Mouse (Mus musculus): Measurements from ENCODE around the gene Mill2. TPM values are rescaled to one million over a fixed set of nuclear protein-coding genes. Genes with fewer than 3 reads are reported as not detected.
"Not testable (repeated sequence)": the region's sequence is repeated elsewhere in the genome, so short reads cannot be mapped to it uniquely, and the experiment has no call there.

Gene Mill2
- polyA plus RNA-seq, 1 experiment from 2014 or later, result 0.31 TPM

DNA sequence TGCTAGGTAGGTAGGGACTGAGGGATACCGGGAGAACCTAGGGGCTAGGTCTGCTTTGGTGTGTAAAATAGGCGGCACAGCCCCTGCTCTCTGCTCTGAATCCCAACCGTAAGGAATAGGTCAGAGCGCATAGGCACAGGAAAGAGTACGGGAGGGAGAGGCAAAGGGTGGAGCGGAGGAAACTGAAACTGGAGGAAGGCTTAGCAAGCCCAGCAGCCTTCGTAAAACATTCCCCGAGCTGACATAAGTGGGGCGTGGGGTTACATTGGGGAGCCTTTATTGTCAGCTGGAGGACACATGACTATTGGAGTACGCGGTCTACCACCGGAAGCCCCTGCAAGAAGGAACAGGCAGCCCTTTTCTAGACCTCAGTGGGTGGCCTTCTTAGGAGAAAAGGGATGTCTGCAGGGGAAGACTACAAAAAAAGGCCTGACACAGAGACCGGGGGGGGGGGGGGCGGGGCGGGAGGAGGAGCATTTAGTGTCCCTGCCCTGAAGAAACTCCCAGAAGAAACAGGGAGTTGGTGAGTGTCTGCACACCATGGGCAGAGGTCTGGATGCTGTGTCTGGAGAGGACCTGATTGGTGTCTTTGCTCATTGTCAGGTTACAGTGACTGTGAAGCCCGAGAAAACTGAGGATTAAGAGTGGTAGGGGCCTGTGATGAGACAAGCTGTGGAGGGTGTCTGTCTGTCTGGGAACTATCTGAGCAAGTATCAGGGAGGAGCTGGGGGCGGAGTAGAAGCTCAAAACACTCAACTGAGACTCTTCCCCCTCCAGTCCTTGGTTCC lies 814 bp downstream of the Mill2 start:
- H3K9me3 ChIP-seq (replicated peaks), result no peaks in the 10 kb centered on the region
- 6% methylated on average over 14 of the region's 17 CpGs for WGBS
- H3K4me3 ChIP-seq, result peak overlapping the region; percentile 49
- peak overlapping the region; percentile 41 for H3K27ac ChIP-seq (ENCODE audit: poor library complexity, severe bottlenecking)
- no peaks in the 10 kb centered on the region for H3K36me3 ChIP-seq
- H3K4me2 ChIP-seq, result peak overlapping the region; percentile 82
- peaks cover 8% of the 10 kb centered on the region for H3K4me1 ChIP-seq (replicated peaks)
- no peaks in the 10 kb centered on the region for H3K27me3 ChIP-seq (replicated peaks)
- H3K9ac ChIP-seq, result peak overlapping the region; percentile 56
- ATAC-seq (ENCODE audit: insufficient number of reproducible peaks, low FRiP score), result peak; percentile 80

DNA sequence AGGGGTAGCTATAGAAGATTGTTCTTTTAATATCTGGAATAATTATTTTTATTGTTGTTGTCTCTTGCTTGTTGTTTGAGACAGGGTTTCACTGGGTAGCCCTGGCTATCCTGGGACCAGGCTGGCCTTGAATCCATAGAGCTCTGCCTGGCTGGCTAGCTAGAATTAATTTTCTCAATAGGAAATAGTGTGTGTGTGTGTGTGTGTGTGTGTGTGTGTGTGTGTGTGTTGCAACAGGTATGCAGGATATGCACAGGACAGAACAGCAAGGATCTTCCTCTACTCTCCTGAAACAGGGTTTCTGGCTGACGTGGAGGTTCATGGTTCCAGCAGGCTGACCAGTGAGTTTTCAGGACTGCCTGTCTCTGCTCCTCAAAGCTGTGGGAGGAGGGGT lies 1.4 kb downstream of the Mill2 start:
- Histone ChIP-seq H3K9me3 (replicated peaks) (no peaks in the 10 kb centered on the region), H3K36me3 (no peaks in the 10 kb centered on the region), H3K9ac (no peak overlapping the region), H3K27me3 (replicated peaks) (no peaks in the 10 kb centered on the region), H3K27ac (ENCODE audit: poor library complexity, severe bottlenecking) (no peak overlapping the region), H3K4me1 (replicated peaks) (peaks cover 8% of the 10 kb centered on the region), H3K4me3 (peak overlapping the region; percentile 49), H3K4me2 (peak overlapping the region; percentile 82)
- ATAC-seq (ENCODE audit: insufficient number of reproducible peaks, low FRiP score), result no peak
- WGBS, result 57% methylated on average over 1 of the region's 1 CpGs

DNA sequence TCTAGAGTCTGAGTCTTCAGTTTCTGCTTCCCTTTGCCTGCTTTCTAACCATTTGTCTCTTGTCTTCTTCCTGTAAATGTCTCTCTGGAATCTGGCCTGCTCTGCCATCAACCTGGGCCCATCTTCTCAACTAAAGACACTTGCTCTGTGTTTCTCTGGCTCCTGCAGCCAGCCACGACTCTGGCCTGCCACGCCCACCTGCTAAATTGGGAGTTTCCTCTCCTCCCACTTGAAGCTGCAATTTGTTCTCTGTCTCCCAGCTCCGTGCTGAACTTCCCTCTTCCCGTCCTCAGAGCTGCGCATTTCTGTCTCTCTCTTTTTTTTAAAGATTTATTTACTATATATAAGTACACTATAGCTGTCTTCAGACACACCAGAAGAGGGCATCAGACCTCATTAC lies 5.0 kb downstream of the Mill2 start:
- Histone ChIP-seq H3K9me3 (replicated peaks) (no peaks in the 10 kb centered on the region), H3K4me2 (no peak overlapping the region), H3K27me3 (replicated peaks) (no peaks in the 10 kb centered on the region), H3K4me3 (no peak overlapping the region), H3K36me3 (no peaks in the 10 kb centered on the region), H3K27ac (ENCODE audit: poor library complexity, severe bottlenecking) (no peak overlapping the region), H3K4me1 (replicated peaks) (peaks cover 7% of the 10 kb centered on the region), H3K9ac (no peak overlapping the region)
- ATAC-seq (ENCODE audit: insufficient number of reproducible peaks, low FRiP score), result no peak
- WGBS, result 34% methylated on average over 5 of the region's 5 CpGs

DNA sequence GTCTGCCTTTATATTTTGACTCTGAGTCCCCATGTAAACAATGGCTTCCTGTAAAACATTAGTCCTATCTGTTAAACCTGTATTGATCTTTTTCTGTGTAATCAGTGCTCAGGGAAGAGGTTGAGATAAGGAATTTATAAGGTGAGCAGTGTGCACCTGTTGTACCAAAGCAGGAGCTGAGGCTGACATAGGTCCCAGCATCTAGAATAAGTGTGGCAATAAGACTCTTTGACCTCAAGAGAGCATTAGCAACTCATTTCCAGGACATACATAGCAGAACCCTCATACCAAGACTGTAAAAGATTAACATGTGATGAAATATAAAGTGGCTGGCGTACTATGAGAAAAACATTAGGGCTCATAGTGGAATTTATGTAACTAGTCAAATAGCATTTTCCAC lies 8.6 kb downstream of the Mill2 start:
- Histone ChIP-seq H3K9ac (no peak overlapping the region), H3K4me3 (no peak overlapping the region), H3K9me3 (replicated peaks) (no peaks in the 10 kb centered on the region), H3K27me3 (replicated peaks) (no peaks in the 10 kb centered on the region), H3K4me2 (no peak overlapping the region), H3K4me1 (replicated peaks) (0 out of 2 replicates have a peak, but pooled peaks cover 3% of the 10 kb centered on the region), H3K36me3 (no peaks in the 10 kb centered on the region), H3K27ac (ENCODE audit: poor library complexity, severe bottlenecking) (no peak overlapping the region)
- 77% methylated on average over 1 of the region's 1 CpGs for WGBS
- ATAC-seq (ENCODE audit: insufficient number of reproducible peaks, low FRiP score), result no peak

DNA sequence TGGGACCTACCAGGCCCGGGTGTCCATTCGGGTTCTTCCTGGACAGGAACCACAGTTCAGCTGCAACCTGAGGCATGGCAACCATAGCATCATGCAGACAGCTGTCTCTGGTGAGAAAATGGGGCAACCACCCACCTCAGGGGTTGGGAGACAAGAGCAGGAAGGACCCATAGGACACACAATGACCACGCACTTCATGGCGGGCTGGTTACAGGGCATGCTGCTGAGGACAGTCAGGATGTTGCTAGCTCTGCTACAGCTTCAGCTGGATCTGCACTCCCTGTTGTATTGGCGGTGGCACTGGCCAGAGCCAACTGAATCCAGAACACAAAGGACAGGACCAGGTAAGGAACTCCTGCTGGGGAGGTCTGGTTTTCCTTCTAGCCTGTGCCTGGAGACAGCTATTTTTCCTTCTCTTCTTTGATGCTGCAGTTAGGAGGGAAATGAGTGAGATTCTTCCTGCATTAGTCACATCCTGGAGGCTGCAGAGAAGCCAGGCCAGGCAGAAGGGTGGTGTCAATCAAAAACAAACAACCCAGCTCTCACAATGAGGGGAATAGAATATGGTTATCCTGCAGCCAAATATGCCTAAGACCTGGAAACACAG lies 18.6 kb downstream of the Mill2 start:
- no peak overlapping the region for H3K4me3 ChIP-seq
- H3K36me3 ChIP-seq, result no peaks in the 10 kb centered on the region
- ATAC-seq (ENCODE audit: insufficient number of reproducible peaks, low FRiP score), result peak; percentile 76; the same call in 1 of the 2 replicates
- 0 out of 2 replicates have a peak, but pooled peaks cover 4% of the 10 kb centered on the region for H3K9me3 ChIP-seq (replicated peaks)
- H3K27ac ChIP-seq (ENCODE audit: poor library complexity, severe bottlenecking), result peak overlapping the region; percentile 80
- peaks cover 9% of the 10 kb centered on the region for H3K4me1 ChIP-seq (replicated peaks)
- H3K9ac ChIP-seq, result no peak overlapping the region
- 53% methylated on average over 5 of the region's 5 CpGs for WGBS
- H3K4me2 ChIP-seq, result no peak overlapping the region
- H3K27me3 ChIP-seq (replicated peaks), result no peaks in the 10 kb centered on the region

DNA sequence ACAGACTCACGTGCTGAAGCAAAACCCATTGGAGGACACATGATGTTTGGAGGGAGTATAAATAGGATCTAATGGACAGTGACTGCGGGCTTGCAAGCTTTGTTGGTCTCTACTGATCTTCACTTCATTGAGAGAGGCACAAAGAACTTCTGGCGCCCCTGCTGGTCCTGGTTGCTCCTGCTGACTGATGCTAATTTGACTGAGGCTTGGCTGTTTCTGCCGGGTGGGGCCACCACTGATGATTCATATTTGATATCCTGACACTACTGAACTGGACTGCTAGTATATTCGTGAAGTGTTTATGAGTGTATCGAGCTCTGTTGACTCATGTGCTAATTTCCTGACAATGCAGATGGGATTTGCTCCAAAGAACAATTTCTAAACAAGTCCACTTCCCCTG lies 23.0 kb downstream of the Mill2 start:
- no peak overlapping the region for H3K4me2 ChIP-seq
- no peaks in the 10 kb centered on the region for H3K36me3 ChIP-seq
- peaks cover 17% of the 10 kb centered on the region for H3K9me3 ChIP-seq (replicated peaks)
- no peak overlapping the region for H3K9ac ChIP-seq
- H3K27ac ChIP-seq (ENCODE audit: poor library complexity, severe bottlenecking), result no peak overlapping the region
- no peak for ATAC-seq (ENCODE audit: insufficient number of reproducible peaks, low FRiP score)
- peaks cover 8% of the 10 kb centered on the region for H3K4me1 ChIP-seq (replicated peaks)
- no peak overlapping the region for H3K4me3 ChIP-seq
- H3K27me3 ChIP-seq (replicated peaks), result no peaks in the 10 kb centered on the region
- WGBS, result 81% methylated on average over 6 of the region's 6 CpGs

DNA sequence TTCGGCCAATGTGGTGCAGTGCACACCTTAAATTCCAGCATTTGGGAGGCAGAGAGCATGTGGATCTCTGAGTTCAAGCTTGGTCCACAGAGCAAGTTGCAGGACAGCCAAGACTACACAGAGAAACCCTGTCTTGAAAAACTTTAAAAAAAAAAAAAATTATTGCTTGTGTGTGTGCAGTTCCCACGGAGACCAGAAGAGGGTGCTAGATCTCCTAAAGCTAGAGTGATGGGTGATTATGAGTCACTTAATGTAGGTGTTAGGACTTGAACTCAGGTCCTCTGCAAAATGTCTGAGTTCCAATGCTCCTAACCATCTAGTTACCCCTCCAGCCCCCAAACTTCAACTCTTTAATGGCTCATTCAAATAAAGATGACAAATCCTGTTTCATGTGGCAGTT lies 28.7 kb downstream of the Mill2 start:
- Histone ChIP-seq H3K27ac (ENCODE audit: poor library complexity, severe bottlenecking) (no peak overlapping the region), H3K4me1 (replicated peaks) (peaks cover 4% of the 10 kb centered on the region; the same call in 1 of the 2 replicates), H3K27me3 (replicated peaks) (no peaks in the 10 kb centered on the region), H3K9me3 (replicated peaks) (peaks cover 19% of the 10 kb centered on the region), H3K4me2 (no peak overlapping the region), H3K4me3 (no peak overlapping the region), H3K9ac (no peak overlapping the region), H3K36me3 (no peaks in the 10 kb centered on the region)
- no peak for ATAC-seq (ENCODE audit: insufficient number of reproducible peaks, low FRiP score)
- 83% methylated on average over 2 of the region's 2 CpGs for WGBS

DNA sequence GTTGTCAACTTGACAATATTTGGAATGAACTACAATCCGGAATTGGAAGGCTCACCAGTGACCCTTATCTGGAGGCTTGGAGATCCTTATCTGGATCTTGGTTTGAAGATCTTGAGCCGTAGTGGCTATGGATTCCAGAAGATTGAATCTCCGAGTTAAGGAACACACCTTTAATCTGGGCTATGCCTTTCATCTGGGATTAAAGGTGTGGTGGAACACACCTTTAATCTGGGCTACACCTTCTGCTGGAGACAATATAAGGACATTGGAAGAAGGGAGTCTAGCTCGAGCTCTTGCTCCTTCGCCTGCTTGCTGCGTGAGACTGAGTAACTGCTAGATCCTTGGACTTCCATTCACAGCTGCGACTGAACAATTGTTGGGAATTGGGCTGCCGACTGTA lies 31.3 kb downstream of the Mill2 start, which contains the start of gene Pglyrp1:
Gene Pglyrp1, plus strand, starts transcription at position 301 of the 400 bp plus-strand sequence.
- H3K9me3 ChIP-seq (replicated peaks), result peaks cover 12% of the 10 kb centered on the region
- not testable (repeated sequence) for H3K4me1 ChIP-seq (replicated peaks); H3K27ac ChIP-seq (ENCODE audit: poor library complexity, severe bottlenecking); H3K9ac ChIP-seq; H3K27me3 ChIP-seq (replicated peaks); H3K4me2 ChIP-seq; ATAC-seq (ENCODE audit: insufficient number of reproducible peaks, low FRiP score); H3K36me3 ChIP-seq; H3K4me3 ChIP-seq
- 83% methylated on average over 2 of the region's 8 CpGs for WGBS

DNA sequence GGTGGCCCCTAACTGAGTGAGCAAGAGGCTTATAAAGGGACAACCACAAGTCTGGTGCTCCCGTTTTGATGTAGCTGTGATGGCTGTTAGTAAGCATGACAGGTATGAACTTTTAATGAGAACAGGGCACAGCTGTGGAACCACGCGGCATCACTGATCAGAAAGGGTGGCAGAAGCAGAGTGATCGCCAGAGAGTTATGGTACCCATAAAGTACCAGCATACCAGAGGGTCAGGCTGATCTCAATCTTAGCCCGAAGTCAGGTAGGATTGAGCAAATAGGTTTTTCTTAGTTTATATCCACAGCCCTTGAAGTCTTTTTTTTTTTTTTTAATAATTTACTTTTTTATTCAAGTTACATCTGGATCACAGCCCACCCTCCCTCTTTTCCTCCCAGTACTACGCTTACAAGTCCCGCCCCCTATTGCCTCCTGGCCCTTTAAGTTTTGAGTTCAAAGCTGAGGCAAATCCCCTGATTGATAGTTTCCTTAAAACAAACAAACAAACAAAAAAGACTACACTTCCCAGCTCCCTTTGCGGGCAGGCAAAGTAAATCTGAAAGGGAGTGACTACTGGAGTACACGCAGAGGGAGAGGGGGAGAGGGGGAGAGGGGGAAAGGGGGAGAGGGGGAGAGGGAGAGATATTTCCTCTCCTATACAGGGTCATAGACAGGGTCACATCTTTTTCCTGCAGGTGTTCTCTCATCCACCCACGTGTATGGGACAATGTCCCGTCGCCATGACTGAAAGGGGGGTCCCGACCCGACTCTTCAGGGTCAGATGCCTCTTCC lies 32.4 kb downstream of the Mill2 start:
- peaks cover 4% of the 10 kb centered on the region; the same call in 1 of the 2 replicates for H3K4me1 ChIP-seq (replicated peaks)
- H3K9ac ChIP-seq, result no peak overlapping the region
- peak overlapping the region; percentile 81 for H3K4me2 ChIP-seq
- H3K9me3 ChIP-seq (replicated peaks), result peaks cover 8% of the 10 kb centered on the region
- peak overlapping the region; percentile 47 for H3K4me3 ChIP-seq
- H3K36me3 ChIP-seq, result no peaks in the 10 kb centered on the region
- 29% methylated on average over 13 of the region's 14 CpGs for WGBS
- H3K27ac ChIP-seq (ENCODE audit: poor library complexity, severe bottlenecking), result no peak overlapping the region
- ATAC-seq (ENCODE audit: insufficient number of reproducible peaks, low FRiP score), result no peak
- H3K27me3 ChIP-seq (replicated peaks), result no peaks in the 10 kb centered on the region

DNA sequence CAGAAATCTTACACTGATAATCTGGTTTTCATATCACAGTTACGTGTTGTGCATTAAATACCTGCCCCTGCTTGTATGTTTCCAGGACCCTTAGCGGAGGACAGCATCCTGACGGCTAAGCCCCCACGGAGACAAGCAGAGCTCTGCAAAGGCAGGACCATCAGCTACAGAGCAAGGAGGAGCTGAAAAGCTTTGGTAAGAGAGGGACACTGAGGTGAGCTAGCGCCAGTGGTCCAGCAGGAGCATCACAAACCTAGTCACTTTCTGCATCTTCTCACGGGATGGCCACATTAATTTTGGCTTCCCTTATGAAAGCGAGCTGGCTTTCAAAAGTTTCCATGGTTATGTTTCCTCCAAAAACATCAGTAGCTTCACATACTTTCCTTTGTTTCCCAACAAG lies 33.0 kb downstream of the Mill2 start:
- no peak for ATAC-seq (ENCODE audit: insufficient number of reproducible peaks, low FRiP score)
- no peak overlapping the region for H3K27ac ChIP-seq (ENCODE audit: poor library complexity, severe bottlenecking)
- peaks cover 4% of the 10 kb centered on the region; the same call in 1 of the 2 replicates for H3K4me1 ChIP-seq (replicated peaks)
- no peaks in the 10 kb centered on the region for H3K27me3 ChIP-seq (replicated peaks)
- H3K9ac ChIP-seq, result 0 out of 2 replicates have a peak overlapping the region, but pooled peaks have one; percentile 48
- peak overlapping the region; percentile 47 for H3K4me3 ChIP-seq
- H3K36me3 ChIP-seq, result no peaks in the 10 kb centered on the region
- peak overlapping the region; percentile 81 for H3K4me2 ChIP-seq
- 6% methylated on average over 7 of the region's 7 CpGs for WGBS
- H3K9me3 ChIP-seq (replicated peaks), result peaks cover 6% of the 10 kb centered on the region; the same call in 1 of the 2 replicates

DNA sequence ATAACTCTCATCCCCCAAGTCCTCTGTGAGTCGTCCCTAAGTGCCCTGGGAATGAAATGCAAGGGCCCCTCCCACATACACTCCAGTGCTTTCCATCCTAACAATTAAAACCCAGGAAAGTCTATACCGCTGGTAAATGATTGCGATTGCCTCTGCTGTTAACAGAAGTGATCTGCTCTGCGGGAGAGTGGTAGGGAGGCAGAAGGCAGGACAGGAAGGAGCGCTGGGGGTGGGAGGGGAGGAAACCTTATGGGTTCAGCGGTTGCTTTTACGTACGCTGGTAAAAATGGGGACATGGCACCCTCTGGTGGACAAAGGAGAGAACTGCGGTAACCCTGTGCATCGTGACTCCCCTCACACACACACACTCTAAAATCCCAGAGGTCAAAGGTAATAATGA lies 33.5 kb downstream of the Mill2 start:
- Histone ChIP-seq H3K27me3 (replicated peaks) (no peaks in the 10 kb centered on the region), H3K4me3 (peak overlapping the region; percentile 47), H3K27ac (ENCODE audit: poor library complexity, severe bottlenecking) (no peak overlapping the region), H3K36me3 (no peaks in the 10 kb centered on the region), H3K4me2 (peak overlapping the region; percentile 81), H3K9ac (0 out of 2 replicates have a peak overlapping the region, but pooled peaks have one; percentile 48), H3K9me3 (replicated peaks) (peaks cover 3% of the 10 kb centered on the region; the same call in 1 of the 2 replicates), H3K4me1 (replicated peaks) (peaks cover 4% of the 10 kb centered on the region; the same call in 1 of the 2 replicates)
- under 1% methylated on average over 10 of the region's 10 CpGs for WGBS
- ATAC-seq (ENCODE audit: insufficient number of reproducible peaks, low FRiP score), result peak; percentile 73
